Mouse (Mus musculus): ENCODE data around the gene Il20rb. TPM values are rescaled to one million over a fixed set of nuclear protein-coding genes. Genes with fewer than 3 reads are reported as not detected.

The Il20rb gene
- polyA plus RNA-seq, 1 experiment from 2014 or later = 0.89 TPM

- no peak for ATAC-seq (replicated peaks; ENCODE audit: insufficient number of reproducible peaks, low FRiP score, low TSS enrichment)
- 91% methylated on average over 3 of the region's 3 CpGs for WGBS (ENCODE audit: insufficient replicate concordance)
- Histone ChIP-seq H3K9ac (ENCODE audit: low read depth, low read length) (no peak overlapping the region), H3K36me3 (ENCODE audit: control insufficient read depth, insufficient read depth, low read length) (no peaks in the 10 kb centered on the region), H3K4me3 (ENCODE audit: low read depth, low read length) (no peak overlapping the region), H3K9me3 (replicated peaks; ENCODE audit: control insufficient read depth, low read length) (no peaks in the 10 kb centered on the region), H3K27ac (ENCODE audit: low read depth, low read length) (no peak overlapping the region), H3K4me1 (ENCODE audit: control insufficient read depth, insufficient read depth, low read length) (peaks cover 10% of the 10 kb centered on the region; the same call in 1 of the 2 replicates), H3K4me2 (no peak overlapping the region), H3K27me3 (ENCODE audit: control insufficient read depth, insufficient read depth, low read length) (no peaks in the 10 kb centered on the region)
These were observed 33.4 kb upstream of the Il20rb start for GRCm38 (mm10) chr9:100520012-100520411.

- 80% methylated on average over 2 of the region's 2 CpGs for WGBS (ENCODE audit: insufficient replicate concordance)
- H3K27ac ChIP-seq (ENCODE audit: low read depth, low read length) = no peak overlapping the region
These were observed 21.0 kb upstream of the Il20rb start for GRCm38 (mm10) chr9:100507581-100507980.

GRCm38 (mm10) chr9:100506652-100507051, 20.1 kb upstream of the Il20rb start:
- H3K9me3 ChIP-seq (replicated peaks; ENCODE audit: control insufficient read depth, low read length) = no peaks in the 10 kb centered on the region
- no peaks in the 10 kb centered on the region for H3K4me1 ChIP-seq (ENCODE audit: control insufficient read depth, insufficient read depth, low read length)
- H3K27me3 ChIP-seq (ENCODE audit: control insufficient read depth, insufficient read depth, low read length) = no peaks in the 10 kb centered on the region
- H3K4me2 ChIP-seq = no peak overlapping the region
- 62% methylated on average over 2 of the region's 2 CpGs for WGBS (ENCODE audit: insufficient replicate concordance)
- no peaks in the 10 kb centered on the region for H3K36me3 ChIP-seq (ENCODE audit: control insufficient read depth, insufficient read depth, low read length)
- no peak overlapping the region for H3K4me3 ChIP-seq (ENCODE audit: low read depth, low read length)
- H3K9ac ChIP-seq (ENCODE audit: low read depth, low read length) = no peak overlapping the region
- no peak overlapping the region for H3K27ac ChIP-seq (ENCODE audit: low read depth, low read length)
- ATAC-seq (replicated peaks; ENCODE audit: insufficient number of reproducible peaks, low FRiP score, low TSS enrichment) = no peak

More at GRCm38 (mm10) chr9:100507581-100507980, 21.0 kb upstream of the Il20rb start:
- Histone ChIP-seq H3K4me1 (ENCODE audit: control insufficient read depth, insufficient read depth, low read length) (peaks cover 1% of the 10 kb centered on the region), H3K9ac (ENCODE audit: low read depth, low read length) (no peak overlapping the region), H3K4me3 (ENCODE audit: low read depth, low read length) (no peak overlapping the region), H3K4me2 (no peak overlapping the region), H3K27me3 (ENCODE audit: control insufficient read depth, insufficient read depth, low read length) (no peaks in the 10 kb centered on the region), H3K36me3 (ENCODE audit: control insufficient read depth, insufficient read depth, low read length) (no peaks in the 10 kb centered on the region), H3K9me3 (replicated peaks; ENCODE audit: control insufficient read depth, low read length) (no peaks in the 10 kb centered on the region)
- ATAC-seq (replicated peaks; ENCODE audit: insufficient number of reproducible peaks, low FRiP score, low TSS enrichment) = no peak

GRCm38 (mm10) chr9:100505498-100505897, 18.9 kb upstream of the Il20rb start:
- H3K36me3 ChIP-seq (ENCODE audit: control insufficient read depth, insufficient read depth, low read length) = no peaks in the 10 kb centered on the region
- WGBS (ENCODE audit: insufficient replicate concordance) = 93% methylated on average over 4 of the region's 4 CpGs
- no peaks in the 10 kb centered on the region for H3K27me3 ChIP-seq (ENCODE audit: control insufficient read depth, insufficient read depth, low read length)
- ATAC-seq (replicated peaks; ENCODE audit: insufficient number of reproducible peaks, low FRiP score, low TSS enrichment) = no peak
- H3K9me3 ChIP-seq (replicated peaks; ENCODE audit: control insufficient read depth, low read length) = no peaks in the 10 kb centered on the region
- H3K4me3 ChIP-seq (ENCODE audit: low read depth, low read length) = no peak overlapping the region
- H3K4me1 ChIP-seq (ENCODE audit: control insufficient read depth, insufficient read depth, low read length) = no peaks in the 10 kb centered on the region
- H3K27ac ChIP-seq (ENCODE audit: low read depth, low read length) = no peak overlapping the region
- peak overlapping the region; percentile 22; the same call in 1 of the 2 replicates for H3K4me2 ChIP-seq
- no peak overlapping the region for H3K9ac ChIP-seq (ENCODE audit: low read depth, low read length)

GRCm38 (mm10) chr9:100493611-100494261, 7.1 kb upstream of the Il20rb start:
- no peak overlapping the region for H3K27ac ChIP-seq (ENCODE audit: low read depth, low read length)
- no peaks in the 10 kb centered on the region for H3K27me3 ChIP-seq (ENCODE audit: control insufficient read depth, insufficient read depth, low read length)
- no peaks in the 10 kb centered on the region for H3K4me1 ChIP-seq (ENCODE audit: control insufficient read depth, insufficient read depth, low read length)
- ATAC-seq (replicated peaks; ENCODE audit: insufficient number of reproducible peaks, low FRiP score, low TSS enrichment) = no peak
- no peak overlapping the region for H3K4me3 ChIP-seq (ENCODE audit: low read depth, low read length)
- H3K9me3 ChIP-seq (replicated peaks; ENCODE audit: control insufficient read depth, low read length) = no peaks in the 10 kb centered on the region
- H3K4me2 ChIP-seq = no peak overlapping the region
- H3K36me3 ChIP-seq (ENCODE audit: control insufficient read depth, insufficient read depth, low read length) = no peaks in the 10 kb centered on the region
- 81% methylated on average over 5 of the region's 5 CpGs for WGBS (ENCODE audit: insufficient replicate concordance)
- no peak overlapping the region for H3K9ac ChIP-seq (ENCODE audit: low read depth, low read length)

- Histone ChIP-seq H3K9me3 (replicated peaks; ENCODE audit: control insufficient read depth, low read length) (no peaks in the 10 kb centered on the region), H3K36me3 (ENCODE audit: control insufficient read depth, insufficient read depth, low read length) (no peaks in the 10 kb centered on the region), H3K9ac (ENCODE audit: low read depth, low read length) (no peak overlapping the region), H3K27me3 (ENCODE audit: control insufficient read depth, insufficient read depth, low read length) (no peaks in the 10 kb centered on the region), H3K4me1 (ENCODE audit: control insufficient read depth, insufficient read depth, low read length) (no peaks in the 10 kb centered on the region), H3K27ac (ENCODE audit: low read depth, low read length) (no peak overlapping the region), H3K4me2 (no peak overlapping the region), H3K4me3 (ENCODE audit: low read depth, low read length) (no peak overlapping the region)
- no peak for ATAC-seq (replicated peaks; ENCODE audit: insufficient number of reproducible peaks, low FRiP score, low TSS enrichment)
- WGBS (ENCODE audit: insufficient replicate concordance) = 62% methylated on average over 1 of the region's 1 CpGs
These were observed 4.8 kb upstream of the Il20rb start for GRCm38 (mm10) chr9:100491424-100491823.

- WGBS (ENCODE audit: insufficient replicate concordance) = 88% methylated on average over 6 of the region's 6 CpGs
- Histone ChIP-seq H3K9me3 (replicated peaks; ENCODE audit: control insufficient read depth, low read length) (no peaks in the 10 kb centered on the region), H3K4me3 (ENCODE audit: low read depth, low read length) (no peak overlapping the region), H3K9ac (ENCODE audit: low read depth, low read length) (no peak overlapping the region), H3K27ac (ENCODE audit: low read depth, low read length) (no peak overlapping the region), H3K4me2 (no peak overlapping the region), H3K27me3 (ENCODE audit: control insufficient read depth, insufficient read depth, low read length) (no peaks in the 10 kb centered on the region), H3K36me3 (ENCODE audit: control insufficient read depth, insufficient read depth, low read length) (no peaks in the 10 kb centered on the region), H3K4me1 (ENCODE audit: control insufficient read depth, insufficient read depth, low read length) (no peaks in the 10 kb centered on the region)
- ATAC-seq (replicated peaks; ENCODE audit: insufficient number of reproducible peaks, low FRiP score, low TSS enrichment) = no peak
These were observed 2.4 kb upstream of the Il20rb start for GRCm38 (mm10) chr9:100488969-100489368.

GRCm38 (mm10) chr9:100488056-100488713, 1.6 kb upstream of the Il20rb start:
- H3K27ac ChIP-seq (ENCODE audit: low read depth, low read length) = no peak overlapping the region
- WGBS (ENCODE audit: insufficient replicate concordance) = 57% methylated on average over 7 of the region's 7 CpGs
- no peak overlapping the region for H3K4me2 ChIP-seq
- no peaks in the 10 kb centered on the region for H3K9me3 ChIP-seq (replicated peaks; ENCODE audit: control insufficient read depth, low read length)
- H3K27me3 ChIP-seq (ENCODE audit: control insufficient read depth, insufficient read depth, low read length) = no peaks in the 10 kb centered on the region
- ATAC-seq (replicated peaks; ENCODE audit: insufficient number of reproducible peaks, low FRiP score, low TSS enrichment) = no peak
- H3K36me3 ChIP-seq (ENCODE audit: control insufficient read depth, insufficient read depth, low read length) = no peaks in the 10 kb centered on the region
- H3K9ac ChIP-seq (ENCODE audit: low read depth, low read length) = no peak overlapping the region
- H3K4me3 ChIP-seq (ENCODE audit: low read depth, low read length) = no peak overlapping the region
- H3K4me1 ChIP-seq (ENCODE audit: control insufficient read depth, insufficient read depth, low read length) = no peaks in the 10 kb centered on the region

GRCm38 (mm10) chr9:100483318-100483717, 3.3 kb downstream of the Il20rb start:
- Histone ChIP-seq H3K9me3 (replicated peaks; ENCODE audit: control insufficient read depth, low read length) (no peaks in the 10 kb centered on the region), H3K4me1 (ENCODE audit: control insufficient read depth, insufficient read depth, low read length) (peaks cover 8% of the 10 kb centered on the region; the same call in 1 of the 2 replicates), H3K4me3 (ENCODE audit: low read depth, low read length) (no peak overlapping the region), H3K27me3 (ENCODE audit: control insufficient read depth, insufficient read depth, low read length) (no peaks in the 10 kb centered on the region), H3K9ac (ENCODE audit: low read depth, low read length) (no peak overlapping the region), H3K27ac (ENCODE audit: low read depth, low read length) (no peak overlapping the region), H3K36me3 (ENCODE audit: control insufficient read depth, insufficient read depth, low read length) (no peaks in the 10 kb centered on the region), H3K4me2 (no peak overlapping the region)
- WGBS (ENCODE audit: insufficient replicate concordance) = 81% methylated on average over 5 of the region's 5 CpGs
- ATAC-seq (replicated peaks; ENCODE audit: insufficient number of reproducible peaks, low FRiP score, low TSS enrichment) = no peak

Measured in heart, embryonic 11.5 days (tissue).